Mouse (Mus musculus) heart, adult 9 months (tissue): ENCODE measurements at regions not wholly inside any gene's neighbourhood (a gene's known extent, or its start where the extent isn't known, plus 50 kb on each side); places are given as distances from the start of the nearest gene placed in this dataset.
"Not testable (repeated sequence)": the region's sequence is repeated elsewhere in the genome, so short reads cannot be mapped to it uniquely, and the experiment has no call there.

ENCODE experiments used
- DNase-seq, 2 experiments: peaks; one replicate each; pipeline ENCODE4 v3.0.0; 2022; ENCODE audit warnings: low spot score in 2 of 2

DNA sequence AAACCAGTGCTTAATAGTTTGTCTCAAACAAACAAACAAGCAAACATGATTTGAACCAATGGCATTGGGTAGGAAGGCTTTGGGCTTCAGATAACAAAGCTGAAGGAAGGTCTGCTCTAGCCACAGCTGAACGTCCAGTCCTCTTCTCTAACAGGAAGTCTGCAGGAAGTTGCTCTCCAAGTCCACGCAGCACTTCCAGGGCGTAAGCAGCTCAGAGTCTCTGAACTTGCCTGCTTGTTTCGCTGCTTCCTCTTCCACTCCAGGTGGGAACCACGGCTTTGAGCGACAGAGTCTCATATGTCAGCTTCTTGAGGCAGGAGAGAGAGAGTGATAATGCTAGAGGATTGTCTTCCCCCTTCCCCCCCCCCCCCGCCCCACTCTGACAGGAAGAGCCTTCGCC is 123.6 kb downstream of the Tnfrsf21 start:
- DNase-seq, result no peak

GRCm38 (mm10) chr17:43141740-43142139 is 125.4 kb downstream of the Tnfrsf21 start:
- DNase-seq, result peak in 1 of 2 experiments; percentile 34

DNA sequence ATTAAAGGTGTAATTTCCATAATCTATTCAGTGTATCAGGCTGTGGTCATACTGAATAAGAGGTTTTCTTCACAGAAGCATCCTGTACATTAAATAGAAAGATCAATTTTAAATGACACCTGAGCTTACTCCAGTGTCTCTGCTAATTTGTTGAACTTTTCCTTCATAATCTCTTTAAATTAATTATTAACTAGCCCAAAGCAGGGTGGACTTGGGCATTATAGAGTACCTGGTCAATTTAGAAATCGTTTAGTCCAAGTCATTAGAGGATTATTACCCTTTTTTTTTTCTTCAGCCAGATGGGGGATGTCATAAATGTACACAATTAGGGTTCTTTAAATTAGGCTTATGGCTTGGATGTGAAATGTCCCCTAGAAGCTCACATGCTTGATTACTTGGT is 124.4 kb upstream of the Adgrf1 start:
- no peak for DNase-seq

GRCm38 (mm10) chr17:43147935-43148334 is 122.2 kb upstream of the Adgrf1 start:
- no peak for DNase-seq

DNA sequence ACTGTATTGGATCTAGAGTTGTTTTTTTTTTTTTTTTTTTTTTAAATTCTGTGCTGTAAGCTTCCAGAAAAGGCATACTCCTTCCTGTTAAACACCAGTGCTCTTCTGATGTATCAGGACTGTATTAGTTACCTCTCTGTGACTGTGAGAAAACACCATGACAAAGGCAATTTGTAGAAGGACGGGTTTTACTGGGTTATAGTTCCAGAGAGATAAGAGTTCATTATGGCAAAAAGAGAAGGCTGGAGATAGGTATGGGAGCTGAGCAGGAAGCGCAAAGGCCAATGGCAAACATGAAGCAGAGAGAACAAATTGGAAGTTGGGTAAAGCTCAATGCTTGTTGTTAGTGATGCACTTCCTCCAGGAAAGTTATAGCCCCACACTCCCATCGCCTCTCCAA is 117.5 kb upstream of the Adgrf1 start:
- DNase-seq, result no peak

- not testable (repeated sequence) for DNase-seq
Observed at GRCm38 (mm10) chr17:43155271-43155670, 114.9 kb upstream of the Adgrf1 start.

GRCm38 (mm10) chr17:43156116-43156515 is 114.0 kb upstream of the Adgrf1 start:
- no peak for DNase-seq

- DNase-seq, result peak; percentile 17 to 35
Observed at GRCm38 (mm10) chr17:43157781-43158501, 112.2 kb upstream of the Adgrf1 start.

GRCm38 (mm10) chr17:43158741-43159140 is 111.4 kb upstream of the Adgrf1 start:
- DNase-seq, result no peak

DNA sequence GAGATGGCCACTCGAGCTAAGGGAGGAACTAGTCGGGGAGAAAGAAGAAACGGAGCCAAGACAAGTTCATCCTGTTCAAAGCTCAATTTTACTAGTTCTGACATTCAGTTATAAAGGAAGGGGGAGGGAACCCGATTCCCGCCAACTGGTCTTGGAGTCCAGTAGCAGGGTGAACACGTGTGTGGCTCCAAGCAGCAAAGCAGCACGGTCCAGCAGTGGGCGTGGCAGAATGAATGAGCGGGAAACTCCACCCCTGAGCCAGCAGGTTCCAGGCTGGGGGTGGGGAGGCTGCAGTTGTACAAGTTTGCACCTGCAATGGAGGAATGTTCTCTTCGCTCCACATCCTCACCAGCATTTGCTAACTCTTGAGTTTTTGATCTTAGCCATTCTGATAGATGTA is 108.8 kb upstream of the Adgrf1 start:
- not testable (repeated sequence) for DNase-seq

GRCm38 (mm10) chr17:43163126-43163525 is 107.0 kb upstream of the Adgrf1 start:
- DNase-seq, result no peak

GRCm38 (mm10) chr17:43166091-43166490 is 104.0 kb upstream of the Adgrf1 start:
- DNase-seq, result no peak

DNA sequence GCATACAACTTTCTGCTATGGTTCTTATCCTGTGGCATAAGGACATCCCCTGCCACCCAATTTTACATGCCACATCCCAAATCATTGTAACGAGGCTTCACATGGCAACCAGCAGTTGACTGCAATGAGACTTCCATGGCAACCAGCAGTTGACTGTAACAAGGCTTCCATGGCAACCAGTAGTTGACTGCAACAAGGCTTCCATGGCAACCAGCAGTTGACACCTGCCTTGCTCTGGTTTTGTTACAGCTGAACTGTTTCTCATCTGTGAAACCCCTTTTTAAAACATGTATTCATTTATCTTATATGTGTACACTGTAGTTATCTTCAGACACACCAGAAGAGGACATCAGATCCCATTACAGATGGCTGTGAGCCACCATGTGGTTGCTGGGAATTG is 100.7 kb upstream of the Adgrf1 start:
- DNase-seq, result no peak

DNA sequence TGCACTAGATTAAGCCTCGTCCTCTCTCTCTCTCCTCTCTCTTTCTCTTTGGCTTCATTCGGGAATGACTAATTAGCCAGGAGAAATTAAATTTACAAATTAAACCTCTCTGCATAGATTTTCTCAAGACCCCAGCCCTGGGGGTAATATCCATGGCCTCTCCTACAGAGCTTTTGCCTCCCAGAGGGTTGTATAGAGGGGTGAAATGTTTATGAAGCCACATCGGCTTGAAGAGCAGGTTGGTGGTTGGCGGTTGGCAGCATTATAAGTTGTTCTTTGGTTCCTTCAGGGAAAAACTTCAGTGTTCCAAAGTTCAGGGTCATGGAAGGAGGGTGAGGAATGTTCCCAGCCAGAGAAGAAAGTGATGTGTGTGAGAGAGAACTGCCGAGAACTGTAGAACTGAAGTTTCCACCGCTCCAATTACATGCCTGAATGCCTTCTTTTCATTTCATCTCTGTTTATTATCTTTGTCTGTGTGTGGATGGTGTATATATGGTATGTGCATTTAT is 97.4 kb upstream of the Adgrf1 start:
- no peak for DNase-seq

GRCm38 (mm10) chr17:43174860-43175259 is 95.3 kb upstream of the Adgrf1 start:
- DNase-seq, result no peak

- DNase-seq, result no peak
Observed at GRCm38 (mm10) chr17:43177244-43177643, 92.9 kb upstream of the Adgrf1 start.

DNA sequence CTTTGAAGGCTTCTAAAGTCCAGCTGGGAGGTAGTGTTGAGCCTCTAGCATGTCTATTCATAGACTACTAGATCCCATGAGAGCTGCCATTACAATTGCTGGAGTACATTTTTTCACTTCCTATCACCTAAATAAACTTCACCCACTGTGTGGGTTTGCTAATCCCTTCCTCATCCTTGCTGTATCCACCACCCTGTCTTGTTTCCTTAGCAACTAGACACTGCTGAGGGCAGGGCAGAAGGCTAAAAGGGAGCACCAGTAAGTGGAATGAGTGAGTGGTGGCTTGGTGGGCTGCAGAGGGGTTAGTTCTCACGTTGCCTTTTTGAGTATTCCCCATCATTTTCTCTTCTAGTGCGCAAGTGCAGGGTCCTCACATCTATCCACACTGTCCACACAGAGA is 80.1 kb upstream of the Adgrf1 start:
- DNase-seq, result peak in 1 of 2 experiments; percentile 13

- peak in 1 of 2 experiments; percentile 4 for DNase-seq
Observed at GRCm38 (mm10) chr17:43190853-43191485, 79.2 kb upstream of the Adgrf1 start.

DNA sequence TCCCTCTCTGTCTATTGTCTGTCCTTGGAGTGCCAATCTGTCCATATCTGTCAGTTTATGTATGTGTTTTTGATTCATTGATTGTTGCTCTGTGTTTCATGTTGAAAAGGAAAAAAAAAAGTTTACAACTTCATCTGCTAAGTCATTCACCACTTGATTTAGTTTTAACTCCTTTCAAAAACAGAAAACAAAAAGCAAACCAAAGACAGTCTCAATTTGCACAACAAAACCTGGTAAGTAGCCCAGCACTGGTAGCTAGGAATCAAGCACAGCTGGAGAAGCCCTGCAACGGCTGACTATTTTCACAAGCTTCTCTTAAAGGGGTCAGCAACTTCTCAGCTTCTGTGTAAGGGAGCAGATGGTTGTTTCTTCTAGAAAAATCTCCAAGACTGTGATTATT is 72.9 kb upstream of the Adgrf1 start:
- DNase-seq, result no peak

GRCm38 (mm10) chr17:43200832-43201231 is 69.3 kb upstream of the Adgrf1 start:
- no peak for DNase-seq

DNA sequence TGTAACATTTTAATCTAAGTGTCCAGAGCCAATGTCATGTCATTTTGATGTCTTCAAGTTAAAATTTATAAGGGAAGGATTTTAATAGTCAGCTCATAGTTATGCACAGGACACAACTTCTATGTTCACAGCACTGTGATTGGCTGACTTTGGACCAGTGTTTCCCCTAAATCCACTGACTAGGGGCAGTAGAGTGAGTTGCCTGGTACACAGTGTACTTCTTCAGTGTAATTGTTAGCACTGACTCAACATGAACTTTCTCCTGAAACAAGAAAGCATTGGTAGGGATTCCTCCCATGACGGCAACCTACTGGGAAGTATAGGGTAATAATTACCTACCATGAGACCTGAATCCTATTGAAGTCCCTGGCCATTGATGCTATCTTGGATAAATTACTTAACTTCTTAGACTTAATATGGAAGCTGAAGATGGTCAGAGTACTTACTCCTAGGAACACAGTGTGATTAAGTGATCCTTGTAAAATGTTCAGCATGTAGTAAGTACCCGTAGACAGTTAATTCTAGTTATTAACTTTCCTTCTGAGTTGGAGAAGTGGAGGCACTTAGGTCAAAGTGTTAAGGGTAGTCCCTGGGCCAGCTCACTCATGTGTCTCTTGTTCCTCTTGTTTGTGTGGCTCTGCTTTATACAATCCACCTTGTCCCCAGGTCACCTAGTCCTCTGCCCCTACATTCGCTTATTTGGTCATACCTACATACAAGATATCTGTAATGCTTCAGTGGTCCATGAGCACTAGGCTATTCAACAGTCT is 63.2 kb upstream of the Adgrf1 start:
- DNase-seq, result no peak

DNA sequence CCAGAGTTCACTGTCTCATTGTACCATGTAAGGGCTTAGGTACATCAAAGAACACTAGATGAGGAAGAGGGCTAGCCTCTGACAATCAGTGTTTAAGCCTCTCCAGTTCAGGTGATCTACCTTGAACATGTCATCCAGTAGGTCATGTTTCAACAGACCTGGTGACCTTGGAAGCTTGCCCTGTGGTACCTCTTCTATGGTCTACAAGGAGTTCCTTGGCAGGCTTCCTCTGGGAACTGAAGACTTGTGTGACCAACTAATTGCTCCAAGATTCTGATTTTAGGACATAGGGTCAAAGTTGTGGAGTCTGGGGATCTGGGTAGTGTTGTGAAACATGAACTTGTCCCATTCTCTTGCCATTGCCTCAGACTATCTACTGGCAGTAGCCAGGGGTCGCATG is 60.4 kb upstream of the Adgrf1 start:
- DNase-seq, result no peak

GRCm38 (mm10) chr17:43214038-43214437 is 56.1 kb upstream of the Adgrf1 start:
- no peak for DNase-seq
